Mouse (Mus musculus) limb, embryonic 14.5 days (tissue): Measurements from ENCODE around the gene Tbc1d2. TPM values are rescaled to one million over a fixed set of nuclear protein-coding genes. Genes with fewer than 3 reads are reported as not detected.

Experiments
- ATAC-seq: fragments of 200-750 bp; cut with Nextera tagmentation; 2 replicates; pipeline ENCODE4 v1.8.0; 2017; ENCODE audit warnings: low read depth, moderate number of reproducible peaks, moderate TSS enrichment; ENCODE audit not compliant: low FRiP score
- DNase-seq: peaks from one replicate; pipeline ENCODE4 v3.0.0-alpha.2; 2015; ENCODE audit warnings: low spot score
- H3K27ac ChIP-seq: fragments of 300-500 bp; sonication (generic); replicated peaks from 2 replicates; pipeline ENCODE4 v1.5.1; 2014; ENCODE audit warnings: low read depth, mild to moderate bottlenecking, low read length, moderate library complexity, mixed read lengths
- H3K27me3 ChIP-seq: fragments of 300-500 bp; sonication (generic); 2 replicates; pipeline ENCODE4 v1.6.1; 2014; ENCODE audit warnings: low read length, mixed read lengths; ENCODE audit not compliant: control insufficient read depth, insufficient read depth
- H3K36me3 ChIP-seq: fragments of 300-500 bp; sonication (generic); 2 replicates; pipeline ENCODE4 v1.6.1; 2014; ENCODE audit warnings: mild to moderate bottlenecking, low read length, moderate library complexity, mixed read lengths; ENCODE audit not compliant: control insufficient read depth, insufficient read depth
- H3K4me1 ChIP-seq: fragments of 300-500 bp; sonication (generic); 2 replicates; pipeline ENCODE4 v1.6.1; 2014; ENCODE audit warnings: antibody characterized with exemption, low read length, mixed read lengths; ENCODE audit not compliant: control insufficient read depth, insufficient read depth
- H3K4me2 ChIP-seq: fragments of 300-500 bp; sonication (generic); replicated peaks from 2 replicates; pipeline ENCODE4 v1.6.1; 2014; ENCODE audit warnings: low read depth, mild to moderate bottlenecking, low read length, moderate library complexity; ENCODE audit not compliant: severe bottlenecking
- H3K4me3 ChIP-seq: fragments of 300-500 bp; sonication (generic); replicated peaks from 2 replicates; pipeline ENCODE4 v1.5.1; 2014; ENCODE audit warnings: low read length
- H3K9ac ChIP-seq: fragments of 300-500 bp; sonication (generic); 2 replicates; pipeline ENCODE4 v1.6.1; 2014; ENCODE audit warnings: mild to moderate bottlenecking, low read depth, low read length, moderate library complexity; ENCODE audit not compliant: severe bottlenecking
- H3K9me3 ChIP-seq: fragments of 300-500 bp; sonication (generic); 2 replicates; pipeline ENCODE4 v1.6.1; 2016; ENCODE audit warnings: low read length; ENCODE audit not compliant: control insufficient read depth
- POLR2A ChIP-seq: fragments of 200-500 bp; IDR thresholded peaks from 2 replicates; pipeline ENCODE4 v1.8.0; 2012; ENCODE audit warnings: inconsistent platforms, mild to moderate bottlenecking, moderate library complexity, borderline replicate concordance; ENCODE audit not compliant: insufficient read depth, insufficient read length; ENCODE audit errors: extremely low read depth
- WGBS: fragments of 180-500 bp; shearing (Covaris S2); extraction: QIAGEN DNeasy Blood & Tissue Kit; methylation state at CpG from one replicate; pipeline ENCODE4 v1.1.7; 2014; 5-methylcytosine and 5-hydroxymethylcytosine counted together
- polyA plus RNA-seq, 2 experiments: library from polyadenylated mRNA; depleted of rRNA in 1 of 2; stranded (reverse) in 1 of 2; unstranded in 1 of 2; fragments of >200 nt; fragmentation: Nextera tagmentation in 1 of 2; extraction: Ambion mirVana in 1 of 2; gene quantifications; 2 replicates each; pipeline versions ENCODE4 v1.2.1 to v1.2.3; 2012 to 2014

Tbc1d2 gene
- polyA plus RNA-seq, 2 experiments: 1.5 to 2.1 TPM

- ATAC-seq: no peak
- H3K4me3 ChIP-seq: no peak overlapping the region
- no peaks in the 10 kb centered on the region for H3K9me3 ChIP-seq
- WGBS: 88% methylated on average over 4 of the region's 4 CpGs
- DNase-seq: no peak
- no peak for TF ChIP-seq POLR2A
- H3K9ac ChIP-seq: no peak overlapping the region
- H3K4me1 ChIP-seq: no peaks in the 10 kb centered on the region
- H3K27me3 ChIP-seq: no peaks in the 10 kb centered on the region
- no peak overlapping the region for H3K27ac ChIP-seq
- H3K4me2 ChIP-seq: no peak overlapping the region
- no peaks in the 10 kb centered on the region for H3K36me3 ChIP-seq
Measured at GRCm38 (mm10) chr4:46564247-46564646, 85.8 kb downstream of the Tbc1d2 start.

GRCm38 (mm10) chr4:46563847-46564246 is 86.2 kb downstream of the Tbc1d2 start:
- no peaks in the 10 kb centered on the region for H3K27me3 ChIP-seq
- H3K4me2 ChIP-seq: no peak overlapping the region
- DNase-seq (no peak), ATAC-seq (no peak)
- 68% methylated on average over 10 of the region's 10 CpGs for WGBS
- H3K9ac ChIP-seq: no peak overlapping the region
- no peak for TF ChIP-seq POLR2A
- H3K4me1 ChIP-seq: no peaks in the 10 kb centered on the region
- H3K9me3 ChIP-seq: no peaks in the 10 kb centered on the region
- no peaks in the 10 kb centered on the region for H3K36me3 ChIP-seq
- no peak overlapping the region for H3K4me3 ChIP-seq
- no peak overlapping the region for H3K27ac ChIP-seq

GRCm38 (mm10) chr4:46562841-46563240 is 87.2 kb downstream of the Tbc1d2 start:
- H3K4me3 ChIP-seq: no peak overlapping the region
- ATAC-seq: no peak
- WGBS: 90% methylated on average over 14 of the region's 14 CpGs

GRCm38 (mm10) chr4:46562037-46562436 is 88.0 kb downstream of the Tbc1d2 start:
- no peak overlapping the region for H3K27ac ChIP-seq
- H3K9me3 ChIP-seq: no peaks in the 10 kb centered on the region
- DNase-seq (no peak), ATAC-seq (no peak)
- H3K4me1 ChIP-seq: no peaks in the 10 kb centered on the region
- WGBS: 80% methylated on average over 5 of the region's 5 CpGs
- no peak overlapping the region for H3K9ac ChIP-seq
- no peak overlapping the region for H3K4me3 ChIP-seq
- no peak for TF ChIP-seq POLR2A
- H3K4me2 ChIP-seq: no peak overlapping the region
- no peaks in the 10 kb centered on the region for H3K27me3 ChIP-seq
- H3K36me3 ChIP-seq: no peaks in the 10 kb centered on the region

More at GRCm38 (mm10) chr4:46562841-46563240, 87.2 kb downstream of the Tbc1d2 start:
- TF ChIP-seq POLR2A: no peak
- no peaks in the 10 kb centered on the region for H3K4me1 ChIP-seq
- H3K27me3 ChIP-seq: no peaks in the 10 kb centered on the region
- H3K27ac ChIP-seq: no peak overlapping the region
- H3K4me2 ChIP-seq: no peak overlapping the region
- no peak overlapping the region for H3K9ac ChIP-seq
- no peaks in the 10 kb centered on the region for H3K36me3 ChIP-seq
- DNase-seq: no peak
- H3K9me3 ChIP-seq: no peaks in the 10 kb centered on the region

- TF ChIP-seq POLR2A: no peak
- no peak overlapping the region for H3K9ac ChIP-seq
- no peak overlapping the region for H3K4me3 ChIP-seq
- no peaks in the 10 kb centered on the region for H3K36me3 ChIP-seq
- no peak for DNase-seq
- H3K27ac ChIP-seq: no peak overlapping the region
- H3K4me2 ChIP-seq: no peak overlapping the region
- ATAC-seq: no peak
- WGBS: 64% methylated on average over 14 of the region's 14 CpGs
- H3K9me3 ChIP-seq: no peaks in the 10 kb centered on the region
- H3K27me3 ChIP-seq: no peaks in the 10 kb centered on the region
- H3K4me1 ChIP-seq: no peaks in the 10 kb centered on the region
Measured at GRCm38 (mm10) chr4:46560069-46560705, 89.8 kb downstream of the Tbc1d2 start.
